Mouse (Mus musculus): ENCODE measurements at regions not wholly inside any gene's neighbourhood (a gene's known extent, or its start where the extent isn't known, plus 50 kb on each side); places are given as distances from the start of the nearest gene placed in this dataset.

GRCm38 (mm10) chr14:58675146-58675545, 467.5 kb downstream of the 1700129C05Rik start:
- no peak for DNase-seq

DNA sequence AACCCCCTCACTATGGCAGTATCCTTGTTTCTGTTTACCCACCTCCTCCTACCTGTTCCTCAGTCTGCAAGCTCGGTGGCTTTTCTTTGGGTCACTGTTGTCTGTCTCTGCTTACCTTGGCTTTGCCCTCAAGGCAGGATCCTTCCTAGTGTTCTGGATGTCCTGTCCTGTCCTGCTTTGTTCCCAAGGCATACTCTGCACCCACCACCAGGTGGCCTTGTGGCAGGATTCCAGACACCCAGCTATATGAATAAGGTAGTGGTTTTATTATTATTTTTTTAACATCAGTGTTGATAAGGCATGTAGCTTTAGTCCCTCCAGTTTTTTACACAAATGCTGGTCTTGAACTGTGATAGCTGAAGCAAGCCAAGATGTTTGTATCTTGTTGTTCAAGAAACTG, 478.7 kb downstream of the 1700129C05Rik start:
- no peak for DNase-seq

DNA sequence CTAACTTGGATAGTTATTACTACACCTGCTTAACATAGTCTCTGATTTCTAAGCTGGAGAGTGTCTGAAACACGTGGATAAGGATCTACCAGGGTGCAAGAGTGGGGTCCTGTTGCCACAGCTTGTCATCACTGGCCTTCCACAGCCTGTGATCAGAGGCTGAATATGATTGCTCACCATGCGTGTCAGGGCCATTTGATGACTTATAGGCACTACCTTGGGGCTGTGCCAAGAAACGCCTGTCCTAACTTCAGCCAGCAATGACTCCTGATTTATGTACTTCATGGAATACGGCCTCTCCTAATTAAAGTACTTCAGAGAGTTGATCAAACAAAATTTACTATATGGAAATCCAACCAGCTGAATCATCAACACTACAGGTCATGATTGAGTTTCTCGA, 480.1 kb downstream of the 1700129C05Rik start:
- no peak for DNase-seq

- no peak for DNase-seq
These were observed 481.3 kb downstream of the 1700129C05Rik start for GRCm38 (mm10) chr14:58661416-58661815.

DNA sequence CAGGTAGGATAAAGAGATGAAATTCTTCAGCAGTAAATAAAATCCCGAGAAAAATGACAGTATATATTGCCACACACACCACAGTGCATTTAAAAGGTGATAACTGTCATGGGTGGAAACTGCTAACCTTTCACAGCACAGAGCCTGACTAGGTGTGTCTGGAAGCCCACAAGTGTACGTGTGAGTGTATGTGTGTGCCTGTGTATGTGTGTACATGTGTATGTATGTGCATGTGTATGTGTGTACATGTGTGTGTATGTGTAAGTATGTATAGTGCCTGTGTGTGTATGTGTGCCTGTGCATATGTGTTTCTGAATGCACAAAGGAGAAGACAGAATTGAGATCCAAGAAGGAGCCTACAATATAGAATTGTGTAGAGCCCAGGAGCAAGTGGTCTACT, 485.4 kb downstream of the 1700129C05Rik start:
- DNase-seq, result no peak

GRCm38 (mm10) chr14:58656935-58657238, 485.8 kb downstream of the 1700129C05Rik start:
- DNase-seq, result no peak

GRCm38 (mm10) chr14:58656212-58656934, 486.3 kb downstream of the 1700129C05Rik start:
- no peak for DNase-seq

GRCm38 (mm10) chr14:58653026-58653425, 489.7 kb downstream of the 1700129C05Rik start:
- no peak for DNase-seq

DNA sequence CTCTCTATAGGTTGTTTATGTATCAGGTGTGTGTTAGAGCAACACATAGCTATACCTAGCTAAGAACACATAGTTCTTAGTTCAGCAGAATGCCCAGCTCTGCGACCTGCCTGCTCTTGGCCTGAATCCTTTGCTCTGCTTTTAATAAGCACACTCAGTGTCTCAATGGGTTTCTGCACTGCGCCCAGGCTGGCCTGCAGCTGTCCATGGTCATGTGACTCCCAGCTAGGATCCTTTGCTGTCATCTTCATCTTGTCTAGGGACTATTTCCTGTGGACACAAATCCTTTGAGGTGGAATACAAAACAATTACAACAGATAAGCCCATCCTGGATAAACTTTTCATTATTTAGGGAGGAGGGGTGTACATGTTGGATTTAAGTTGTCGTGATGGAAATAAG, 490.7 kb downstream of the 1700129C05Rik start:
- DNase-seq, result no peak

DNA sequence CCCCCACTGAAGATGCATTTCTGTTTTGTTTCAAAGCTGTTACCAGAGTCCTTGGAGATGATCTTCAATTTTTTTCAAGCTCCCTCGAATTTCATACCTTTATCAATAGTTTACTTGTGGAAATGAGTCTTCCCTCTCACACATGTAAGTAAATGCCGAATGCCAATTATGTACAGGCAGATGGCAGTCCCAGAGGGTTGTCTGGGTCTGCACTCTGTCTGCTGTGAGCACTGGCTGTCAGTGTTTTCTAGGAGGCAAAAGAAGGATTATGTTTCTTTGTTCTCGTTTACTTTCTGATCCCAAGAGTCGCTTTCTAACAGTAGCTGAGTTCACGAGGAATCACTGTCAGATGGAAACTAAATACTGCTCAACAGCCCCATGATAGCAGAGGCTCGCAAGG, 491.5 kb downstream of the 1700129C05Rik start:
- DNase-seq, result no peak

GRCm38 (mm10) chr14:58638337-58638696, 504.4 kb downstream of the 1700129C05Rik start:
- DNase-seq, result no peak

DNA sequence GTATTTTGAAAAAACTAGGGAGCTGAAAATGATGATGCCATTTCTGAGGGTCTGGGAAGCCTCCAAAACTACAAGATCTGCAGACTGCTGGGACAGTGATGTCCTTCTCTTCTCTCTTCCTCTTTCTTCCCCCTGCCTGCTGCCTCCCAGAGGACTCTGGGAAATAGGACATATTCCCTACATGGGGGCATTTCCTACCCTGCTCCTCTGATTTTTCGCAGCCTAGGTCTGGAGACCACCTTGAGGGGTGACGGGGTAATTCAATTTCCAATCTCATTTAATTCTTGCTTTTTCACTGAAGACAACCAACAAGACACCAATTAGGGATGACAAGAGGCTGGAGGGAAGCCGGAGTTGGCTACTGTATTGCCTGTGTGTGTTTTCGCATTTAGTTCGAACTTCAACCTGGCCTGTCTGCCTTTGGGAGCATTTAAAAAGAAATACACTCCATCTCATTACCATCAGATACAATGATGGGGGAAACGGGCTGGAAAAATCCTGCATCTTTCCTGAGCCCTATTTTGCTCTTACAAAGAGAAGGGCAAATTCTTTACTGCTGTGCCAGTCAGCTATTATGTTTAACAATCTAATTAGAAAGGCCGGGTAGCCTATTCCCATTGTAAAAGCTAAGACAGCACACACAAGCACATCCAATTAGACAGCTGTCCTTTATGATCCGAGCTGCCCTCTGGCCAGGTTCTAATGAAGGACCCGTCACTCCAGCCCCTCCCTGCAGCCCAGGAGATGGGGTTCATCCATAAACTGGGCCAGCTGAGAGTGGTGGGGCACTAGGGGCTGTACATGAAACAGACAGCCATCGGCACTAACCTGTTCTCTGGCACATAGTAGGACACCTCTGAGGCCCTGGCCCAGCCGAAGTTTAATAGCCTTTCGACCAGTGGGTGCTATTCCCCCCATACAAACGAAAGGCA, 505.0 kb downstream of the 1700129C05Rik start:
- no peak for DNase-seq

GRCm38 (mm10) chr14:58631221-58631620, 511.5 kb downstream of the 1700129C05Rik start:
- DNase-seq, result no peak

GRCm38 (mm10) chr14:58628266-58628665, 514.4 kb downstream of the 1700129C05Rik start:
- no peak for DNase-seq

GRCm38 (mm10) chr14:58626506-58627256, 516.0 kb downstream of the 1700129C05Rik start:
- no peak for DNase-seq

DNA sequence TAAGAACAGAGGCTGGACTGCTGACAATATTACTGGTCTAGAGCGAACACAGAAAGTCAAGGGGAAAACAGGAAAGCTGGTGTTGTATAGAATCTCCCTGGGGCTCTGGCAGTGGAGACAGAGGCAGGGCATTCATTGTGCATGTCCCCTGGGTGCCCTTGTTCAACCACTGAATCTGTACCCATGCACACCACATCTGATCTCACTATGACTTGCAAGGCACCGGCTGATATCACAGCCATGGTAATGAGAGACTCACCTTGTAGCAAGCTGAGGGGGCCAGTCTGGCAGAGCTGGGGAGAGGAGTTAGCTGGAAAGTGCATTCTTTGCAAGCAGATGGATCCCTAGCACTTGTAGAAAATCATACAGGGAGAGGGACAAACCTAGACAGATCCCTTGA, 522.5 kb downstream of the 1700129C05Rik start:
- DNase-seq, result no peak

- DNase-seq, result no peak
These were observed 525.0 kb downstream of the 1700129C05Rik start for GRCm38 (mm10) chr14:58617656-58618055.

- DNase-seq, result no peak
These were observed 534.5 kb downstream of the 1700129C05Rik start for GRCm38 (mm10) chr14:58608216-58608615.

GRCm38 (mm10) chr14:58607734-58608133, 535.0 kb downstream of the 1700129C05Rik start:
- no peak for DNase-seq

DNA sequence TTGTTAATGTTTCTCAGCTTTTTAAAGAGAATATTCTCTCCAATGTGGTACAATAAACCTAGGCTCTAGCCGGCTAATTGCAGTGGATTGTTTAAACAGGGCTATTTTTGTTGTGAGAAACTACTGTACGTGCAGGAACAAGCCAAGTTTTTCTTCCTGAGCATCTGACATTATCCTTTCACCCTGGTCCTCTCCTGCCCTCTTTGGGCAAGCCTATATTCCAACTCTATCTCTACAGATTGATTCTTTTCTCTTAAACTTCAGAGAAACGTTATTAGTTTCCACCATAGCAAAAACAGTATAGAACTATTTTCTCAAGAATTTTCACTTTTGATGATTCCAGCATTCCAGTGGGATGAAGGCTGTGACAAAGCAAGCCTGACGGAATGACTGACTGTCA, 535.2 kb downstream of the Fgf9 start:
- no peak for DNase-seq

DNA sequence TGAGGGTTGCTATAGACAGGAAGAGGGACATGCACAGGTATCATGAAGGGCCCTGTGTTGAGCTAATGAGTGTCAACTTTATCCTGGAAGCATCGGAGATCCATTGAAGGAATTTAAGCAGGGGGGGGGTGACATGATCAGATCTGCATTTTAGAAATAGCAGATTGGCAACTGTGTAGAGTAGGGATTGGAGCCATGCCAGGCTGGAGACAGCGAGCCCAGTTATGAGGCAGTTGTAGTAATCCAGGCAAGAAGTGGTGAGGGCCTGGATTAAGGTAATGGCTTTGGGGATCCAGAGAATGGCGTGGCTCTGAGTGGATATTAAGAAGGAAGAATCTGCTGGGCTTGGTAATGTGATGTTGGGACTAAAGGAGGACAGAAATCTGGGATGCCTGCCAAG, 528.5 kb downstream of the Fgf9 start:
- DNase-seq, result no peak

- no peak for DNase-seq
These were observed 527.5 kb downstream of the Fgf9 start for GRCm38 (mm10) chr14:58597810-58598209.

DNA sequence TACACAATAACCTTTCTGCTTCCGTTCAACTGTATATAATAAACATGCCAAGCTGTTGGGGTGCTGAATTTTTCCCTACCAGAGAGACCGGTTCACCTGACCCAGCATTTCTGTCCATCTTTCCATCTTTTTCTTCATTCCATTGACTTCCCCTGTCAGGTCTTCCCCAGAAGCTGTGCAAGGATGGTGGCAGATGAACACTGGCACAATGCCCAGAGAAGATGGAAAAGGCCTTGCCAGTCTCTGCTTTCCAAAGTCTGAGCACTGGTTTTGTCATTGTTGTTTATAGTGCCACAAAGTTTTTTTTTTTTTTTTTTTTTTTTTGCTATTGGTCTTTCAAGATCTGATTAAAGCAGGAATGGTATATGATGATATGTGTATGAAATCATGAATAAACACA, 526.6 kb downstream of the Fgf9 start:
- no peak for DNase-seq

DNA sequence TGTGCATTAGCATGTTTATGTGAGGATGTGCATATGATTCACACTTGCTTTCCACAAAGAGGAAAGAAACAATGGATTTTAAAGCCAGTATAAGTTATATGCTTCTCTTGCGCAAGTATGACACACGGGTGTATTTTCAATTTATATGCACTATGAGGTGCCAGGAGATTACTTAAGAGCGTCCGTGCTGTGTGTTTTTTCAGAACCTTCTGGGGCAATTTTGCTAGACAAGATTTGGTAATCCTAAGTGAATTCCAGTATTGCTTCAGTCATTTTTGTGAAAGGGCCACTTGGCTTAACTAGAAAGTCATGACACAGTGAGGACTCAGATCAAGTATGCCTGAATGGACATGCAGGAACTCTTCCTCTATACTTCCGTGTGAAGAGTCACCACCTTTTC, 511.5 kb downstream of the Fgf9 start:
- no peak for DNase-seq
